Comparison of ENCODE assay signal across 12 mouse cellular contexts in the genomic region with DNA sequence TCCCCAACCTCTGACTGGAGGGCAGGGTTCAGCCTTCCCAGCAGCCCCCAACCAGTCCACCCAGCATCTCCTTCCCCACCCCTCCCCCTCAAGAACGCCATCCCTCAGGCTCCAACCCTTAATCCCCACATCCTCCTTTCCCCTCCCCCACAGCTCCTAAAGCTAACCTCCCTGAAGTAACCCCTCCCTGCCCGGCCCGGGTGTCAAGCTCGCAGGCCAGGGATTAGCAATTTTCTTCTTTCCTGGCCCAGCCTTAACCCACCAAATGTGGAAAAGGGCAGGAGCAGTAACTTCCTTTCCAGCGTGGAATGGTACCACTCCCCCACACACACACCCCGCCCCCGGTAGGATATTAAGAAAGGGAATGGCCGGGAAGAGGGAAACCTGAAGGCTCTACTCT. TPM values are rescaled to one million over a fixed set of nuclear protein-coding genes. Genes with fewer than 3 reads are reported as not detected.
DNase-seq lines count a peak whose midpoint lies in the region; ATAC-seq and TF ChIP-seq lines count a peak whose summit lies in the region.
"Had no signal": no experiment of that assay in that cellular context is flagged by ENCODE, and none has a peak within 500 bp of the region (broad histone marks: within the 10 kb centered on the region; RNA-seq: fewer than 3 reads in every experiment).

No protein-coding gene starts in this region.

- no peaks in the 10 kb centered on the region for H3K79me2 ChIP-seq in heart, adult 2 months (replicated peaks; ENCODE audit: control insufficient read depth, insufficient read depth, low read length)

- 3% methylated on average over 8 of the region's 8 CpGs for WGBS in heart, embryonic 13.5 days
- 2% methylated on average over 8 of the region's 8 CpGs for WGBS in hindbrain, embryonic 13.5 days
- 0% methylated on average over 8 of the region's 8 CpGs for WGBS in neural tube, embryonic 11.5 days
- 6% methylated on average over 8 of the region's 8 CpGs for WGBS in heart, adult 2 months

- ATAC-seq in heart, embryonic 13.5 days (ENCODE audit: extremely low read depth, insufficient number of reproducible peaks, low FRiP score, low TSS enrichment): no peak
- no peak for ATAC-seq in hindbrain, embryonic 13.5 days (ENCODE audit: low FRiP score)
- ATAC-seq in neural tube, embryonic 11.5 days (ENCODE audit: insufficient read depth, low FRiP score, low TSS enrichment): no peak
- ATAC-seq in frontal cortex, adult (ENCODE audit: low TSS enrichment): no peak

- peak overlapping the region; percentile 38; the same call in 1 of the 2 replicates for H3K4me3 ChIP-seq in heart, embryonic 13.5 days
- no peak overlapping the region for H3K4me3 ChIP-seq in hindbrain, embryonic 13.5 days
- H3K4me3 ChIP-seq in neural tube, embryonic 11.5 days (ENCODE audit: low read depth, low read length): peak overlapping the region; percentile 43
- H3K4me3 ChIP-seq in heart, adult 2 months: no peak overlapping the region
- H3K4me3 ChIP-seq: limb, embryonic 15.5 days; megakaryocyte, embryonic 14.5 days had no signal

- intact Hi-C loops in heart, postnatal 10 days (cut with DNase I): no loop called here
- intact Hi-C loops in heart, adult 2 months (cut with DNase I): no loop called here

- DNase-seq in heart, postnatal 10 days: no peak
- DNase-seq in MN1 (ENCODE audit: low spot score): peak; percentile 36
- DNase-seq in neural tube, embryonic 11.5 days (ENCODE audit: low spot score): peak; percentile 44
- DNase-seq in heart, adult 2 months: no peak
- DNase-seq in lung, postnatal 14 days: no peak
- DNase-seq: gastrocnemius, postnatal 25 days had no signal

- TF ChIP-seq EP300 in heart, adult 2 months (IDR thresholded peaks at IDR 0.05; ENCODE audit: insufficient read depth, low read depth, low read length): no peak

- no peak for TF ChIP-seq POLR2A in heart, adult 2 months (IDR thresholded peaks at IDR 0.05; ENCODE audit: insufficient read depth, low read depth, low read length)

- no peak overlapping the region for H3K27ac ChIP-seq in heart, embryonic 13.5 days (replicated peaks)
- no peak overlapping the region for H3K27ac ChIP-seq in hindbrain, embryonic 13.5 days
- H3K27ac ChIP-seq in neural tube, embryonic 11.5 days (ENCODE audit: low read depth, low read length): peak overlapping the region; percentile 65
- no peak overlapping the region for H3K27ac ChIP-seq in heart, adult 2 months
- H3K27ac ChIP-seq: limb, embryonic 15.5 days had no signal

- no peak for TF ChIP-seq CTCF in heart, adult 2 months (IDR thresholded peaks at IDR 0.05)

- peak overlapping the region; percentile 64; the same call in 1 of the 2 replicates for H3K4me2 ChIP-seq in heart, embryonic 13.5 days
- H3K4me2 ChIP-seq in hindbrain, embryonic 13.5 days: peak overlapping the region; percentile 57; the same call in 1 of the 2 replicates
- peak overlapping the region; percentile 70 for H3K4me2 ChIP-seq in neural tube, embryonic 11.5 days (ENCODE audit: low read depth)
- H3K4me2 ChIP-seq: limb, embryonic 15.5 days had no signal

- H3K9me3 ChIP-seq in heart, embryonic 13.5 days: no peaks in the 10 kb centered on the region
- no peaks in the 10 kb centered on the region for H3K9me3 ChIP-seq in hindbrain, embryonic 13.5 days
- no peaks in the 10 kb centered on the region for H3K9me3 ChIP-seq in neural tube, embryonic 11.5 days (ENCODE audit: control insufficient read depth, low read length)
- H3K9me3 ChIP-seq: limb, embryonic 15.5 days had no signal

- H3K4me1 ChIP-seq in heart, embryonic 13.5 days: peaks cover 38% of the 10 kb centered on the region
- H3K4me1 ChIP-seq in hindbrain, embryonic 13.5 days (replicated peaks): peaks cover 49% of the 10 kb centered on the region
- peaks cover 36% of the 10 kb centered on the region for H3K4me1 ChIP-seq in neural tube, embryonic 11.5 days (ENCODE audit: control insufficient read depth, insufficient read depth, low read length)
- H3K4me1 ChIP-seq in heart, adult 2 months (ENCODE audit: control insufficient read depth, insufficient read depth, low read length): no peaks in the 10 kb centered on the region

- no peaks in the 10 kb centered on the region for H3K36me3 ChIP-seq in heart, embryonic 13.5 days
- no peaks in the 10 kb centered on the region for H3K36me3 ChIP-seq in hindbrain, embryonic 13.5 days
- H3K36me3 ChIP-seq in neural tube, embryonic 11.5 days (ENCODE audit: control insufficient read depth, insufficient read depth, low read length): no peaks in the 10 kb centered on the region
- no peaks in the 10 kb centered on the region for H3K36me3 ChIP-seq in heart, adult 2 months (ENCODE audit: control insufficient read depth, insufficient read depth, low read length)
- H3K36me3 ChIP-seq: limb, embryonic 15.5 days had no signal

- no peak overlapping the region for H3K9ac ChIP-seq in heart, embryonic 13.5 days
- peak overlapping the region; percentile 63; the same call in 1 of the 2 replicates for H3K9ac ChIP-seq in hindbrain, embryonic 13.5 days
- peak overlapping the region; percentile 39; the same call in 1 of the 2 replicates for H3K9ac ChIP-seq in neural tube, embryonic 11.5 days (ENCODE audit: low read length)
- no peak overlapping the region for H3K9ac ChIP-seq in heart, adult 2 months (ENCODE audit: low read depth, low read length)
- H3K9ac ChIP-seq: limb, embryonic 15.5 days had no signal

- peaks cover 54% of the 10 kb centered on the region for H3K27me3 ChIP-seq in heart, embryonic 13.5 days (replicated peaks)
- peaks cover 20% of the 10 kb centered on the region for H3K27me3 ChIP-seq in hindbrain, embryonic 13.5 days
- no peaks in the 10 kb centered on the region for H3K27me3 ChIP-seq in neural tube, embryonic 11.5 days (ENCODE audit: control insufficient read depth, insufficient read depth, low read length)
- H3K27me3 ChIP-seq in heart, adult 2 months (ENCODE audit: control insufficient read depth, insufficient read depth, low read length): peaks cover 11% of the 10 kb centered on the region

RNA-seq across cellular contexts. Expression of a gene that starts 1.9 kb away (rescaled TPM):
- polyA plus RNA-seq in heart, embryonic 13.5 days (2015; fragmentation: Nextera tagmentation; extraction: Ambion mirVana): 0.25 and 0.27 TPM in 2 replicates
- total RNA-seq in heart, postnatal 10 days (2021): not detected
- 0.17 and 0.31 TPM in 2 replicates for polyA plus RNA-seq in hindbrain, embryonic 13.5 days (2015; fragmentation: Nextera tagmentation; extraction: Ambion mirVana)
- polyA plus RNA-seq in neural tube, embryonic 11.5 days (2014; fragmentation: Nextera tagmentation; extraction: Ambion mirVana): 3.2 and 3.4 TPM in 2 replicates
- total RNA-seq in heart, adult 2 months (2021): not detected
- polyA plus RNA-seq in heart, adult 2 months (2012; rRNA removed): not detected in 2 replicates
- polyA plus RNA-seq: limb, embryonic 15.5 days had no signal

RNA-seq across cellular contexts. Expression of a gene that starts 16.0 kb away (rescaled TPM):
- polyA plus RNA-seq in heart, embryonic 13.5 days (2015; fragmentation: Nextera tagmentation; extraction: Ambion mirVana): 31.0 and 33.6 TPM in 2 replicates
- 10 to 100 TPM; 31.4 to 33.9 TPM for total RNA-seq in heart, postnatal 10 days (2021)
- 43.4 and 44.0 TPM in 2 replicates for polyA plus RNA-seq in hindbrain, embryonic 13.5 days (2015; fragmentation: Nextera tagmentation; extraction: Ambion mirVana)
- polyA plus RNA-seq in neural tube, embryonic 11.5 days (2014; fragmentation: Nextera tagmentation; extraction: Ambion mirVana): 40.6 and 42.1 TPM in 2 replicates
- 10 to 100 TPM; 28.3 to 28.8 TPM for total RNA-seq in heart, adult 2 months (2021)
- polyA plus RNA-seq in heart, adult 2 months (2012; rRNA removed): 21.6 and 34.2 TPM in 2 replicates

RNA-seq across cellular contexts. Expression of a gene that starts 36.9 kb away (rescaled TPM):
- not detected in 2 replicates for polyA plus RNA-seq in heart, embryonic 13.5 days (2015; fragmentation: Nextera tagmentation; extraction: Ambion mirVana)
- not detected for total RNA-seq in heart, postnatal 10 days (2021)
- polyA plus RNA-seq in hindbrain, embryonic 13.5 days (2015; fragmentation: Nextera tagmentation; extraction: Ambion mirVana): not detected in 2 replicates
- not detected in 2 replicates for polyA plus RNA-seq in neural tube, embryonic 11.5 days (2014; fragmentation: Nextera tagmentation; extraction: Ambion mirVana)
- not detected for total RNA-seq in heart, adult 2 months (2021)
- not detected in 2 replicates for polyA plus RNA-seq in heart, adult 2 months (2012; rRNA removed)
- total RNA-seq: gastrocnemius, postnatal 25 days had no signal
- polyA plus RNA-seq: limb, embryonic 15.5 days; stomach, embryonic 14.5 days had no signal

RNA-seq across cellular contexts. Expression of a gene that starts 43.8 kb away (rescaled TPM):
- 0.46 TPM in 1 of 2 replicates, not detected in the other for polyA plus RNA-seq in heart, embryonic 13.5 days (2015; fragmentation: Nextera tagmentation; extraction: Ambion mirVana)
- total RNA-seq in heart, postnatal 10 days (2021): not detected
- polyA plus RNA-seq in hindbrain, embryonic 13.5 days (2015; fragmentation: Nextera tagmentation; extraction: Ambion mirVana): 0.49 and 1.1 TPM in 2 replicates
- 0.53 and 0.99 TPM in 2 replicates for polyA plus RNA-seq in neural tube, embryonic 11.5 days (2014; fragmentation: Nextera tagmentation; extraction: Ambion mirVana)
- not detected for total RNA-seq in heart, adult 2 months (2021)
- polyA plus RNA-seq in heart, adult 2 months (2012; rRNA removed): 0.49 TPM in 1 of 2 replicates, not detected in the other
- total RNA-seq: gastrocnemius, postnatal 25 days had no signal

RNA-seq across cellular contexts. Expression of a gene that starts 48.3 kb away (rescaled TPM):
- 1,526 and 1,676 TPM in 2 replicates for polyA plus RNA-seq in heart, embryonic 13.5 days (2015; fragmentation: Nextera tagmentation; extraction: Ambion mirVana)
- total RNA-seq in heart, postnatal 10 days (2021): 100 to 1,000 TPM; 254 to 266 TPM
- polyA plus RNA-seq in hindbrain, embryonic 13.5 days (2015; fragmentation: Nextera tagmentation; extraction: Ambion mirVana): 1,402 and 1,435 TPM in 2 replicates
- polyA plus RNA-seq in neural tube, embryonic 11.5 days (2014; fragmentation: Nextera tagmentation; extraction: Ambion mirVana): 2,917 and 3,166 TPM in 2 replicates
- total RNA-seq in heart, adult 2 months (2021): 100 to 1,000 TPM in 1 of 2 experiments, 10 to 100 TPM in 1; 92.3 to 109 TPM
- 23.1 and 59.6 TPM in 2 replicates for polyA plus RNA-seq in heart, adult 2 months (2012; rRNA removed)

Comparison
In these comparisons a context has a peak if more than half of its experiments do, and no peak if none do; other contexts are left out.
1. H3K4me3 ChIP-seq: peak in heart, embryonic 13.5 days (single experiment) and neural tube, embryonic 11.5 days (single experiment); none in hindbrain, embryonic 13.5 days (single experiment) and heart, adult 2 months (single experiment).
2. H3K9ac ChIP-seq: peak in hindbrain, embryonic 13.5 days (single experiment) and neural tube, embryonic 11.5 days (single experiment); none in heart, embryonic 13.5 days (single experiment) and heart, adult 2 months (single experiment).
3. DNase-seq: peak in MN1 (single experiment) and neural tube, embryonic 11.5 days (single experiment); none in heart, postnatal 10 days (0 of 2), heart, adult 2 months (0 of 2) and lung, postnatal 14 days (single experiment).
4. Peak in every context shown above with its lines, with median percentiles within 50 percentile points of each other: H3K4me2 ChIP-seq.